Mouse (Mus musculus) brain, embryonic 14.5 days (tissue): ENCODE results near the gene Usp32. TPM values are rescaled to one million over a fixed set of nuclear protein-coding genes. Genes with fewer than 3 reads are reported as not detected.

Experiments
- DNase-seq: peaks from one replicate; pipeline ENCODE4 v3.0.0-alpha.2; 2011; ENCODE audit warnings: low read depth
- CTCF ChIP-seq: fragments of 200-500 bp; IDR thresholded peaks from 2 replicates; pipeline ENCODE4 v1.5.1; 2012; ENCODE audit warnings: inconsistent platforms, mild to moderate bottlenecking, moderate library complexity, borderline replicate concordance; ENCODE audit not compliant: insufficient read depth, insufficient read length; ENCODE audit errors: extremely low read depth
- POLR2A ChIP-seq: fragments of 200-500 bp; IDR thresholded peaks from 2 replicates; pipeline ENCODE4 v1.6.1; 2012; ENCODE audit warnings: mild to moderate bottlenecking, inconsistent platforms, borderline replicate concordance; ENCODE audit not compliant: poor library complexity, insufficient read depth, insufficient read length, severe bottlenecking; ENCODE audit errors: extremely low read depth
- polyA plus RNA-seq: library from polyadenylated mRNA; depleted of rRNA; stranded (reverse); fragments of >200 nt; gene quantifications from 2 replicates; pipeline ENCODE4 v1.2.3, GENCODE M21; 2012

Gene Usp32
- polyA plus RNA-seq, 1 experiment, result 31.9 TPM

- no peak for DNase-seq
- TF ChIP-seq CTCF, result no peak
- no peak for TF ChIP-seq POLR2A
Observed at GRCm38 (mm10) chr11:85055561-85055960, 84.4 kb downstream of the Usp32 start.

- TF ChIP-seq CTCF (no peak), POLR2A (no peak)
- no peak for DNase-seq
Observed at GRCm38 (mm10) chr11:85039256-85039655, 100.7 kb downstream of the Usp32 start.

GRCm38 (mm10) chr11:85013121-85013520 is 126.8 kb downstream of the Usp32 start:
- TF ChIP-seq CTCF (no peak), POLR2A (no peak)
- peak; percentile 8 for DNase-seq

GRCm38 (mm10) chr11:85003566-85003965 is 136.4 kb downstream of the Usp32 start:
- no peak for DNase-seq
- TF ChIP-seq CTCF, result no peak
- TF ChIP-seq POLR2A, result no peak

GRCm38 (mm10) chr11:84995241-84995640 is 144.7 kb downstream of the Usp32 start:
- DNase-seq, result no peak

GRCm38 (mm10) chr11:84992996-84993395 is 147.0 kb downstream of the Usp32 start:
- no peak for TF ChIP-seq CTCF
- no peak for TF ChIP-seq POLR2A
- no peak for DNase-seq

More at GRCm38 (mm10) chr11:84995241-84995640, 144.7 kb downstream of the Usp32 start:
- TF ChIP-seq POLR2A (no peak), CTCF (no peak)

- no peak for TF ChIP-seq POLR2A
- no peak for TF ChIP-seq CTCF
- no peak for DNase-seq
Observed at GRCm38 (mm10) chr11:84988341-84988919, 151.5 kb downstream of the Usp32 start.

- DNase-seq, result no peak
- TF ChIP-seq POLR2A (no peak), CTCF (no peak)
Observed at GRCm38 (mm10) chr11:84985421-84985820, 154.5 kb downstream of the Usp32 start.

- TF ChIP-seq POLR2A (no peak), CTCF (no peak)
- no peak for DNase-seq
Observed at GRCm38 (mm10) chr11:84980697-84981096, 159.3 kb downstream of the Usp32 start.

GRCm38 (mm10) chr11:84979351-84979750 is 160.6 kb downstream of the Usp32 start:
- DNase-seq, result no peak
- TF ChIP-seq CTCF (no peak), POLR2A (no peak)

GRCm38 (mm10) chr11:84978113-84978512 is 161.8 kb downstream of the Usp32 start:
- TF ChIP-seq POLR2A (no peak), CTCF (peak; percentile 47; the same call in 1 of the 2 replicates)
- peak; percentile 58 for DNase-seq

- DNase-seq, result no peak
- TF ChIP-seq CTCF (no peak), POLR2A (no peak)
Observed at GRCm38 (mm10) chr11:84977385-84977952, 162.5 kb downstream of the Usp32 start.
